Mouse (Mus musculus): ENCODE measurements around the gene Prr13. TPM values are rescaled to one million over a fixed set of nuclear protein-coding genes. Genes with fewer than 3 reads are reported as not detected.

Gene Prr13
- polyA plus RNA-seq, 1 experiment from 2014 or later, result 105 TPM

DNA sequence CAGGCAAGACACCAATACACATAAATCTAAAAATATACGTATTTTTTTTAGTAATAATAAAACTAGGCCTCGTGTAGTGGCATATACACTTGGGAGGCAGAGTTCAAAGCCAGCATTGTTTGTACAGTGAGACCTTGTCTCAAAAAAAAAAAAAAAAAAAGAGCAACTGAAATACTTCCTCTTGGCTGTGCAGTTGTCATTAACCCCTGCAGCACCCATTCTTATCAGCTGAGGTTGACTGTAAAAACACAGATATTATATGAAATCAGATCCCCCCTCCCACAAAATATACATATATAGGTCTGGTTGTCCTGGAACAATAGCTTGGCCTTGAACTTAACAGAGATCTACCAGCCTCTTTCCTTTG is 47.6 kb downstream of the Prr13 start:
- Histone ChIP-seq H3K9ac (no peak overlapping the region), H3K27ac (no peak overlapping the region), H3K4me1 (replicated peaks; ENCODE audit: control insufficient read depth, insufficient read depth, low read length) (peaks cover 20% of the 10 kb centered on the region), H3K36me3 (replicated peaks; ENCODE audit: control insufficient read depth, insufficient read depth) (peaks cover 73% of the 10 kb centered on the region), H3K4me2 (replicated peaks) (no peak overlapping the region), H3K27me3 (ENCODE audit: control insufficient read depth, insufficient read depth, low read length) (no peaks in the 10 kb centered on the region), H3K4me3 (replicated peaks; ENCODE audit: low read length) (no peak overlapping the region), H3K9me3 (ENCODE audit: control insufficient read depth, low read length) (no peaks in the 10 kb centered on the region)
- ATAC-seq (ENCODE audit: low FRiP score), result no peak
- no peak for DNase-seq (ENCODE audit: low spot score)
- WGBS, result 71% methylated on average over 2 of the region's 2 CpGs

- no peak for DNase-seq (ENCODE audit: low spot score)
- no peak overlapping the region for H3K27ac ChIP-seq
- H3K4me1 ChIP-seq (replicated peaks; ENCODE audit: control insufficient read depth, insufficient read depth, low read length), result peaks cover 24% of the 10 kb centered on the region
- H3K9me3 ChIP-seq (ENCODE audit: control insufficient read depth, low read length), result no peaks in the 10 kb centered on the region
- no peak overlapping the region for H3K9ac ChIP-seq
- ATAC-seq (ENCODE audit: low FRiP score), result no peak
- WGBS, result 100% methylated on average over 1 of the region's 1 CpGs
- H3K36me3 ChIP-seq (replicated peaks; ENCODE audit: control insufficient read depth, insufficient read depth), result peaks cover 69% of the 10 kb centered on the region
- no peak overlapping the region for H3K4me2 ChIP-seq (replicated peaks)
- H3K4me3 ChIP-seq (replicated peaks; ENCODE audit: low read length), result no peak overlapping the region
- H3K27me3 ChIP-seq (ENCODE audit: control insufficient read depth, insufficient read depth, low read length), result no peaks in the 10 kb centered on the region
Observed at GRCm38 (mm10) chr15:102506864-102507263, 48.0 kb downstream of the Prr13 start.

- Histone ChIP-seq H3K27me3 (ENCODE audit: control insufficient read depth, insufficient read depth, low read length) (no peaks in the 10 kb centered on the region), H3K27ac (no peak overlapping the region), H3K9ac (no peak overlapping the region), H3K9me3 (ENCODE audit: control insufficient read depth, low read length) (no peaks in the 10 kb centered on the region), H3K36me3 (replicated peaks; ENCODE audit: control insufficient read depth, insufficient read depth) (peaks cover 62% of the 10 kb centered on the region), H3K4me3 (replicated peaks; ENCODE audit: low read length) (no peak overlapping the region), H3K4me1 (replicated peaks; ENCODE audit: control insufficient read depth, insufficient read depth, low read length) (peaks cover 31% of the 10 kb centered on the region), H3K4me2 (replicated peaks) (no peak overlapping the region)
- ATAC-seq (ENCODE audit: low FRiP score) (no peak), DNase-seq (ENCODE audit: low spot score) (no peak)
Observed at GRCm38 (mm10) chr15:102507561-102507960, 48.7 kb downstream of the Prr13 start.

DNA sequence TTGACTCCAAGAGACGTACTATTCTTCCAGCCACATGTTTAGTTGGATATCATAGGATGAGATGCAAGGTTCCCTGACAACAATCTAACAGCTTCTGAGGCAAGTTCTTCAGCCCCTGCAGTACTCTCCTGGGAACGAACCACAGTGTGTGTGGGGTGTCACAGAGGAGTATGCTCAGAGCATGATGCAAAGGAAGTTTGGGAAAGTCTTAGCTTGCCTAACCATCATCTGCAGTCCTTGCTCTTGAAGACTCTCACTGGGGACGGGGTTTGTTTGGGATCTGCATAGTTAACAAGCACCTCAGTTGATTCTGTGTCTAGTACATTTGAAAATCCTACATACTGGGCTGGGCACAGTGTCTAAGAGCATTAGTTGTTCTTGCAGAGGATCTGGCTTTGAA is 49.5 kb downstream of the Prr13 start:
- peaks cover 54% of the 10 kb centered on the region for H3K36me3 ChIP-seq (replicated peaks; ENCODE audit: control insufficient read depth, insufficient read depth)
- ATAC-seq (ENCODE audit: low FRiP score) (no peak), DNase-seq (ENCODE audit: low spot score) (no peak)
- H3K9ac ChIP-seq, result no peak overlapping the region
- H3K9me3 ChIP-seq (ENCODE audit: control insufficient read depth, low read length), result no peaks in the 10 kb centered on the region
- no peak overlapping the region for H3K27ac ChIP-seq
- no peak overlapping the region for H3K4me3 ChIP-seq (replicated peaks; ENCODE audit: low read length)
- no peaks in the 10 kb centered on the region for H3K27me3 ChIP-seq (ENCODE audit: control insufficient read depth, insufficient read depth, low read length)
- H3K4me2 ChIP-seq (replicated peaks), result no peak overlapping the region
- WGBS, result 89% methylated on average over 3 of the region's 3 CpGs
- peaks cover 38% of the 10 kb centered on the region for H3K4me1 ChIP-seq (replicated peaks; ENCODE audit: control insufficient read depth, insufficient read depth, low read length)

DNA sequence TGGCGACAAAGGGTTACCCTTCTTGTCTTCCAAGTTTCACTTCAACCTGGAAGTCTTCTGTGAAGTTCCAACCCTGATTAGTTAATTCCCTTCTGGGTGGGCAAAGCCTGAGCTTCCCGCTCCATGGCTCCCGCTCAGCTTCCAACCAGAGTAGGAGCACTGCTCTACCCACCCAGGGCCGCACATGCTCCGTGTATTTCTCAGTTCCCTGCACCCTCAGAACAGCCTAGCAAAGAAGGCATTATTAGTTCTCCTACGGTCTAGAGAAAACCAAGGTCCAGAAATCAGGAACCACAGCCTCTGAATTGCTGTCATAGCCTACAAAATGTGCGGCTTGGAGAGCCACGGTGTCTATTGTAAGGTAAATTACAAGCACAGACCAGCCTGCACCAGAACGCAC is 51.3 kb downstream of the Prr13 start:
- Histone ChIP-seq H3K27me3 (ENCODE audit: control insufficient read depth, insufficient read depth, low read length) (no peaks in the 10 kb centered on the region), H3K27ac (peak overlapping the region; percentile 84), H3K4me3 (replicated peaks; ENCODE audit: low read length) (peak overlapping the region; percentile 44), H3K9ac (peak overlapping the region; percentile 64), H3K4me2 (replicated peaks) (peak overlapping the region; percentile 65), H3K4me1 (replicated peaks; ENCODE audit: control insufficient read depth, insufficient read depth, low read length) (peaks cover 45% of the 10 kb centered on the region), H3K36me3 (replicated peaks; ENCODE audit: control insufficient read depth, insufficient read depth) (peaks cover 36% of the 10 kb centered on the region), H3K9me3 (ENCODE audit: control insufficient read depth, low read length) (no peaks in the 10 kb centered on the region)
- ATAC-seq (ENCODE audit: low FRiP score), result peak; percentile 54
- peak; percentile 61 for DNase-seq (ENCODE audit: low spot score)
- 6% methylated on average over 9 of the region's 9 CpGs for WGBS

- no peaks in the 10 kb centered on the region for H3K27me3 ChIP-seq (ENCODE audit: control insufficient read depth, insufficient read depth, low read length)
- no peaks in the 10 kb centered on the region for H3K9me3 ChIP-seq (ENCODE audit: control insufficient read depth, low read length)
- H3K27ac ChIP-seq, result peak overlapping the region; percentile 84
- H3K4me1 ChIP-seq (replicated peaks; ENCODE audit: control insufficient read depth, insufficient read depth, low read length), result peaks cover 51% of the 10 kb centered on the region
- peak overlapping the region; percentile 64 for H3K9ac ChIP-seq
- H3K36me3 ChIP-seq (replicated peaks; ENCODE audit: control insufficient read depth, insufficient read depth), result peaks cover 30% of the 10 kb centered on the region
- DNase-seq (ENCODE audit: low spot score) (peak; percentile 87), ATAC-seq (ENCODE audit: low FRiP score) (peak; percentile 94)
- peak overlapping the region; percentile 65 for H3K4me2 ChIP-seq (replicated peaks)
- peak overlapping the region; percentile 44 for H3K4me3 ChIP-seq (replicated peaks; ENCODE audit: low read length)
- WGBS, result 3% methylated on average over 34 of the region's 34 CpGs
Observed at GRCm38 (mm10) chr15:102510590-102511284, 51.9 kb downstream of the Prr13 start.

DNA sequence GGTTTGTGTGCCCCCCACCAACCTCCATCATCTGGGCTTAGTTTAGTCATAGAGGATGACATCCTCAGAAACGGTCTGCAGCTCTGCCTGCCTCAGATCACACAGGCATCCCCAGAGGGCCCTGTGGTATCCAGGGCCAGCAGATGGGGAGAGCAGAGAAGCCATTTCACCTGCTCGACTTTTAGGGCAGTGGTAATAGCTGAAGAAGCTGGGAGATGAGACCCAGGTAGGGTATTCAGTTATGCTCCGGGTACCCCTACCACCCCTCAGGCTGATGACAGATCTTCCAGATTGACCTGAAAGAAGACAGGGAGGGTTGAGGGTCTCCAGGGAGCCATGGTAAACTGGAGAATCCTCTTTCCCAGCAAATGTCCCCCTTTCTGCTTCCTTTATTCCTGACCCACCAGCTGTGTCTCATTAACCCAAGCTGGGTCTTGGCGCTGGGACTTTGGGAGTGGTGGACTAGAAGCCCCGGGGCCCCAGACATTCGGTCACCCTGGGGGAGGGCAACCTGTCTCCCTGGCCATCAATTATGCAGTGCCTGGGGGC is 52.5 kb downstream of the Prr13 start:
- H3K4me3 ChIP-seq (replicated peaks; ENCODE audit: low read length), result peak overlapping the region; percentile 44
- no peak for DNase-seq (ENCODE audit: low spot score)

DNA sequence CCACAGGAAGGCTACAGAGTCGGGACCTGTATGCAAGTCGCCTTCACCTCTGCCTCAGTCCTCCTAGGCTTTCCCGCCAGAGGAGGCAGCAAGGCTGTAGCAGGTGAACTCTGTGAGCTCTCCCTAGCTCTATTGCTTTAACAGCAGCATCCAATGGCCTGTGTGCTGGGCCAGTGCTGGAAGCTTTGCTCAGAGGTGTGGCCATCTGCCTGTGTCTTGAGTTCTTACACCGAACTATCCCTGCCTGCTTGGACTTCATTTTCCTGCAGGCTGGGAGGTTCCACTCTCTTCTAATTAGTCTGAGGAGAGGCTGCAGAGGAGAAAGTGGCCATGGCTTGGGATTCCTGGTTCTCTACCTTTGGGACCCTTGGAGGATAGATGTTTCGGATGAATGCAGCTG is 53.2 kb downstream of the Prr13 start:
- no peak for DNase-seq (ENCODE audit: low spot score)
- WGBS, result 25% methylated on average over 5 of the region's 5 CpGs
- Histone ChIP-seq H3K9ac (peak overlapping the region; percentile 40; the same call in 1 of the 2 replicates), H3K36me3 (replicated peaks; ENCODE audit: control insufficient read depth, insufficient read depth) (peaks cover 18% of the 10 kb centered on the region; the same call in 1 of the 2 replicates), H3K4me1 (replicated peaks; ENCODE audit: control insufficient read depth, insufficient read depth, low read length) (peaks cover 55% of the 10 kb centered on the region), H3K27ac (peak overlapping the region; percentile 84), H3K9me3 (ENCODE audit: control insufficient read depth, low read length) (no peaks in the 10 kb centered on the region), H3K4me2 (replicated peaks) (peak overlapping the region; percentile 65), H3K4me3 (replicated peaks; ENCODE audit: low read length) (no peak overlapping the region), H3K27me3 (ENCODE audit: control insufficient read depth, insufficient read depth, low read length) (no peaks in the 10 kb centered on the region)
- ATAC-seq (ENCODE audit: low FRiP score), result no peak

More for the DNA sequence above, 52.5 kb downstream of the Prr13 start:
- Histone ChIP-seq H3K4me2 (replicated peaks) (peak overlapping the region; percentile 65), H3K27ac (peak overlapping the region; percentile 84), H3K9ac (peak overlapping the region; percentile 64), H3K27me3 (ENCODE audit: control insufficient read depth, insufficient read depth, low read length) (no peaks in the 10 kb centered on the region), H3K4me1 (replicated peaks; ENCODE audit: control insufficient read depth, insufficient read depth, low read length) (peaks cover 55% of the 10 kb centered on the region), H3K9me3 (ENCODE audit: control insufficient read depth, low read length) (no peaks in the 10 kb centered on the region), H3K36me3 (replicated peaks; ENCODE audit: control insufficient read depth, insufficient read depth) (peaks cover 24% of the 10 kb centered on the region; the same call in 1 of the 2 replicates)
- WGBS, result 9% methylated on average over 6 of the region's 6 CpGs
- ATAC-seq (ENCODE audit: low FRiP score), result no peak

Measured in hindbrain, embryonic 14.5 days (tissue).